Mouse (Mus musculus) spleen, postnatal 4 days (tissue): ENCODE results near the gene Gm21970.
"Not testable (repeated sequence)": the region's sequence is repeated elsewhere in the genome, so short reads cannot be mapped to it uniquely, and the experiment has no call there.

ENCODE experiments used
- DNase-seq, 2 experiments: peaks; one replicate each; pipeline ENCODE4 v3.0.0; 2022; ENCODE audit warnings: low spot score in 2 of 2

The Gm21970 gene

GRCm38 (mm10) chr16:91438599-91438998 is 47.1 kb downstream of the Gm21970 start:
- DNase-seq, result not testable (repeated sequence)

- peak; percentile 77 to 83 for DNase-seq
These were observed 49.8 kb downstream of the Gm21970 start for GRCm38 (mm10) chr16:91441366-91441765.

GRCm38 (mm10) chr16:91441811-91442240 is 50.3 kb downstream of the Gm21970 start:
- peak; percentile 83 to 85 for DNase-seq

GRCm38 (mm10) chr16:91442446-91442845 is 50.9 kb downstream of the Gm21970 start:
- no peak for DNase-seq

GRCm38 (mm10) chr16:91443211-91443611 is 51.7 kb downstream of the Gm21970 start:
- DNase-seq, result no peak

GRCm38 (mm10) chr16:91444847-91445246 is 53.3 kb downstream of the Gm21970 start:
- DNase-seq, result no peak

- DNase-seq, result no peak
These were observed 54.0 kb downstream of the Gm21970 start for GRCm38 (mm10) chr16:91445566-91445965.

- DNase-seq, result no peak
These were observed 55.4 kb downstream of the Gm21970 start for GRCm38 (mm10) chr16:91446778-91447511.

GRCm38 (mm10) chr16:91447512-91447900 is 56.0 kb downstream of the Gm21970 start:
- DNase-seq, result no peak

- no peak for DNase-seq
These were observed 56.6 kb downstream of the Gm21970 start for GRCm38 (mm10) chr16:91448088-91448487.

- no peak for DNase-seq
These were observed 57.4 kb downstream of the Gm21970 start for GRCm38 (mm10) chr16:91448895-91449294.

GRCm38 (mm10) chr16:91450137-91451064 is 58.9 kb downstream of the Gm21970 start:
- DNase-seq, result no peak

GRCm38 (mm10) chr16:91451949-91452348 is 60.4 kb downstream of the Gm21970 start:
- DNase-seq, result no peak

GRCm38 (mm10) chr16:91452363-91452896 is 60.9 kb downstream of the Gm21970 start:
- DNase-seq, result no peak

- DNase-seq, result no peak
These were observed 64.3 kb downstream of the Gm21970 start for GRCm38 (mm10) chr16:91455868-91456267.

- no peak for DNase-seq
These were observed 66.8 kb downstream of the Gm21970 start for GRCm38 (mm10) chr16:91458301-91458746.

- no peak for DNase-seq
These were observed 67.5 kb downstream of the Gm21970 start for GRCm38 (mm10) chr16:91458976-91459375.

GRCm38 (mm10) chr16:91459396-91459795 is 67.9 kb downstream of the Gm21970 start:
- DNase-seq, result no peak

- DNase-seq, result peak; percentile 57 to 81
These were observed 68.4 kb downstream of the Gm21970 start for GRCm38 (mm10) chr16:91459841-91460370.

GRCm38 (mm10) chr16:91461066-91461638 is 69.6 kb downstream of the Gm21970 start:
- no peak for DNase-seq

GRCm38 (mm10) chr16:91461773-91462181 is 70.3 kb downstream of the Gm21970 start:
- no peak for DNase-seq

GRCm38 (mm10) chr16:91462644-91463043 is 71.1 kb downstream of the Gm21970 start:
- no peak for DNase-seq
